Mouse (Mus musculus) Patski (cell line): ENCODE results near the gene Ktn1. TPM values are rescaled to one million over a fixed set of nuclear protein-coding genes. Genes with fewer than 3 reads are reported as not detected.

Source experiments
- ATAC-seq: fragments of 100-300 bp; one replicate; pipeline ENCODE4 v1.8.0; 2021
- CTCF ChIA-PET: fragments of 350-600 bp; sonication (Branson Sonifier 250); formaldehyde crosslinking; loops from one replicate; lab custom pipeline; 2022; ENCODE audit warnings: inconsistent platforms; lab: Charles Lee
- POLR2A ChIA-PET: fragments of 350-600 bp; sonication (Branson Sonifier 250); formaldehyde crosslinking; loops from one replicate; lab custom pipeline; 2022; ENCODE audit warnings: antibody characterized with exemption, inconsistent platforms; lab: Charles Lee
- DNase-seq: peaks from one replicate; pipeline ENCODE4 v3.0.0-alpha.2; 2011; ENCODE audit warnings: low read depth, low spot score
- H3K27me3 ChIP-seq: fragments of 371-371 bp; one replicate; pipeline ENCODE4 v1.5.1; 2021
- CTCF ChIP-seq: fragments of 100-300 bp; IDR thresholded peaks from one replicate; pipeline ENCODE4 v1.5.1; 2021
- in situ Hi-C: fragments of 300-500 bp; cut with MboI; formaldehyde crosslinking; loops from 3 replicates; pipeline ENCODE4 v1.11.1; 2018; ENCODE audit warnings: low pct_unique_long_range_greater_than_20kb, mixed read lengths
- polyA plus RNA-seq: library from polyadenylated mRNA; unstranded; gene quantifications from one replicate; pipeline ENCODE4 v1.2.3, GENCODE M21; 2021

Ktn1 gene
- polyA plus RNA-seq, 1 experiment from 2014 or later = 92.3 TPM

- ChIA-PET POLR2A (interaction anchor here (0.6 kb wide), 1 partner anchor 253 kb away, joined by 3 read pairs; no protein-coding TSS in a partner anchor), CTCF (no interaction called here)
- in situ Hi-C loops = loop anchor here (5.0 to 25.0 kb wide), 3 partner anchors 363 to 1361 kb away; no protein-coding TSS in a partner anchor
- peak; percentile 66 for TF ChIP-seq CTCF
- ATAC-seq (no peak), DNase-seq (no peak)
- H3K27me3 ChIP-seq = no peaks in the 10 kb centered on the region
These were observed 103.4 kb downstream of the Ktn1 start for GRCm38 (mm10) chr14:47751422-47752205.

GRCm38 (mm10) chr14:47753561-47753960, 105.3 kb downstream of the Ktn1 start:
- ATAC-seq = no peak
- in situ Hi-C loops = loop anchor here (5.0 to 25.0 kb wide), 3 partner anchors 361 to 1359 kb away; no protein-coding TSS in a partner anchor
- POLR2A ChIA-PET = no interaction called here
- no peak for TF ChIP-seq CTCF
- no peak for DNase-seq
- no peaks in the 10 kb centered on the region for H3K27me3 ChIP-seq
- CTCF ChIA-PET = no interaction called here

GRCm38 (mm10) chr14:47754253-47754897, 106.1 kb downstream of the Ktn1 start:
- TF ChIP-seq CTCF = no peak
- ChIA-PET CTCF (no interaction called here), POLR2A (no interaction called here)
- in situ Hi-C loops = loop anchor here (5.0 to 25.0 kb wide), 3 partner anchors 360 to 1358 kb away; no protein-coding TSS in a partner anchor
- ATAC-seq (no peak), DNase-seq (no peak)
- H3K27me3 ChIP-seq = no peaks in the 10 kb centered on the region

GRCm38 (mm10) chr14:47756411-47757065, 108.3 kb downstream of the Ktn1 start:
- ATAC-seq (no peak), DNase-seq (no peak)
- CTCF ChIA-PET = interaction anchor here (0.8 kb wide), 1 partner anchor 338 kb away, joined by 4 read pairs; no protein-coding TSS in a partner anchor
- POLR2A ChIA-PET = no interaction called here
- no peaks in the 10 kb centered on the region for H3K27me3 ChIP-seq
- TF ChIP-seq CTCF = no peak
- in situ Hi-C loops = loop anchor here (10.0 to 25.0 kb wide), 2 partner anchors 358 to 1356 kb away; no protein-coding TSS in a partner anchor

- TF ChIP-seq CTCF = no peak
- DNase-seq (no peak), ATAC-seq (no peak)
- no peaks in the 10 kb centered on the region for H3K27me3 ChIP-seq
- CTCF ChIA-PET = no interaction called here
- in situ Hi-C loops = loop anchor here (25.0 kb wide), 1 partner anchor 1347 kb away; no protein-coding TSS in a partner anchor
- POLR2A ChIA-PET = no interaction called here
These were observed 116.9 kb downstream of the Ktn1 start for GRCm38 (mm10) chr14:47765192-47765591.

- ChIA-PET POLR2A (no interaction called here), CTCF (no interaction called here)
- in situ Hi-C loops = loop anchor here (25.0 kb wide), 1 partner anchor 1347 kb away; no protein-coding TSS in a partner anchor
These were observed 117.5 kb downstream of the Ktn1 start for GRCm38 (mm10) chr14:47765796-47766195.

GRCm38 (mm10) chr14:47766373-47766772, 118.1 kb downstream of the Ktn1 start:
- ChIA-PET CTCF (no interaction called here), POLR2A (no interaction called here)
- no peaks in the 10 kb centered on the region for H3K27me3 ChIP-seq
- TF ChIP-seq CTCF = no peak
- ATAC-seq (no peak), DNase-seq (no peak)
- in situ Hi-C loops = loop anchor here (25.0 kb wide), 1 partner anchor 1346 kb away; no protein-coding TSS in a partner anchor

More at GRCm38 (mm10) chr14:47765796-47766195, 117.5 kb downstream of the Ktn1 start:
- no peaks in the 10 kb centered on the region for H3K27me3 ChIP-seq
- TF ChIP-seq CTCF = no peak
- ATAC-seq (no peak), DNase-seq (no peak)

- in situ Hi-C loops = loop anchor here (25.0 kb wide), 1 partner anchor 1341 kb away; no protein-coding TSS in a partner anchor
- ChIA-PET POLR2A (interaction anchor here (0.5 kb wide), 1 partner anchor 13 kb away, joined by 3 read pairs; no protein-coding TSS in a partner anchor), CTCF (no interaction called here)
- TF ChIP-seq CTCF = no peak
- no peaks in the 10 kb centered on the region for H3K27me3 ChIP-seq
- no peak for ATAC-seq
- no peak for DNase-seq
These were observed 123.2 kb downstream of the Ktn1 start for GRCm38 (mm10) chr14:47771496-47771895.

GRCm38 (mm10) chr14:47775543-47775942, 127.3 kb downstream of the Ktn1 start:
- no peak for DNase-seq

More at GRCm38 (mm10) chr14:47775543-47775942, 127.3 kb downstream of the Ktn1 start:
- in situ Hi-C loops = no loop called here
- TF ChIP-seq CTCF = no peak
- ATAC-seq = no peak
- H3K27me3 ChIP-seq = no peaks in the 10 kb centered on the region
- ChIA-PET POLR2A (no interaction called here), CTCF (no interaction called here)
